Mouse (Mus musculus): ENCODE results near the gene Upf1. TPM values are rescaled to one million over a fixed set of nuclear protein-coding genes. Genes with fewer than 3 reads are reported as not detected.

The Upf1 gene
- total and polyA plus RNA-seq, 2 experiments from 2014 or later: 9.7 to 45.4 TPM

DNA sequence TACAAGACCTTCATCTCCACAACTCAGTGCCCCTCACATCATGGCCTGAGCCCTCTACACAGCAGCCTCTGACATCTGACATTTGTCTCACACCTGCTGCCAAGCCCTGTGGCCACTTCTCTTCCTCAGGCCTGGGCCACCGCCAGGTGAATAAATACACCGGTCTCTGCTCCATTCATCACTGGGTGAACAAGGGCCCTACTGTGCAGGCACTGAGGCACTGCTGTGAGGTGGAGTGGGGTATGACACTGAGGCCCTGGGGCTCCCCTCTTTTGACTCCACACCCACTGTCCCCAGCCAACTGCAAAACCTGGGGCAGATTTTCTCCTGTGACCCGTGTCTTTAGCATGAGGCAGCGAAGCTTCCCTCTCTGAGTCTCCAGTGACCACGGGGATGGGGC, 13.5 kb upstream of the Upf1 start:
- H3K36me3 ChIP-seq (ENCODE audit: insufficient read depth, low read length): no peaks in the 10 kb centered on the region
- H3K4me1 ChIP-seq (ENCODE audit: insufficient read depth, low read length): no peaks in the 10 kb centered on the region
- no peaks in the 10 kb centered on the region; the same call in 1 of the 2 replicates for H3K27me3 ChIP-seq (ENCODE audit: insufficient read depth, low read length)
- no peak overlapping the region for H3K9ac ChIP-seq (replicated peaks; ENCODE audit: low read length, poor library complexity, severe bottlenecking)
- DNase-seq (ENCODE audit: low spot score) (no peak), ATAC-seq (ENCODE audit: low FRiP score) (no peak)
- no peak overlapping the region for H3K4me3 ChIP-seq (ENCODE audit: low read depth, low read length)
- no peaks in the 10 kb centered on the region for H3K9me3 ChIP-seq (ENCODE audit: low read length)
- H3K27ac ChIP-seq (ENCODE audit: low read depth, low read length): no peak overlapping the region
- no peak for TF ChIP-seq CTCF (IDR thresholded peaks at IDR 0.05)
- 73% methylated on average over 5 of the region's 5 CpGs for WGBS
- H3K4me2 ChIP-seq (ENCODE audit: low read depth, low read length, poor library complexity, severe bottlenecking): no peak overlapping the region

- no peak overlapping the region for H3K27ac ChIP-seq (ENCODE audit: low read depth, low read length)
- TF ChIP-seq CTCF (IDR thresholded peaks at IDR 0.05): no peak
- H3K4me3 ChIP-seq (ENCODE audit: low read depth, low read length): no peak overlapping the region
- no peak for DNase-seq (ENCODE audit: low spot score)
- H3K4me1 ChIP-seq (ENCODE audit: insufficient read depth, low read length): no peaks in the 10 kb centered on the region
- H3K4me2 ChIP-seq (ENCODE audit: low read depth, low read length, poor library complexity, severe bottlenecking): no peak overlapping the region
- no peaks in the 10 kb centered on the region for H3K36me3 ChIP-seq (ENCODE audit: insufficient read depth, low read length)
- H3K9me3 ChIP-seq (ENCODE audit: low read length): no peaks in the 10 kb centered on the region
- no peak overlapping the region for H3K9ac ChIP-seq (replicated peaks; ENCODE audit: low read length, poor library complexity, severe bottlenecking)
- no peaks in the 10 kb centered on the region for H3K27me3 ChIP-seq (ENCODE audit: insufficient read depth, low read length)
- WGBS: 21% methylated on average over 5 of the region's 5 CpGs
- ATAC-seq (ENCODE audit: low FRiP score): no peak
Measured at GRCm38 (mm10) chr8:70364066-70364465, 11.0 kb upstream of the Upf1 start.

DNA sequence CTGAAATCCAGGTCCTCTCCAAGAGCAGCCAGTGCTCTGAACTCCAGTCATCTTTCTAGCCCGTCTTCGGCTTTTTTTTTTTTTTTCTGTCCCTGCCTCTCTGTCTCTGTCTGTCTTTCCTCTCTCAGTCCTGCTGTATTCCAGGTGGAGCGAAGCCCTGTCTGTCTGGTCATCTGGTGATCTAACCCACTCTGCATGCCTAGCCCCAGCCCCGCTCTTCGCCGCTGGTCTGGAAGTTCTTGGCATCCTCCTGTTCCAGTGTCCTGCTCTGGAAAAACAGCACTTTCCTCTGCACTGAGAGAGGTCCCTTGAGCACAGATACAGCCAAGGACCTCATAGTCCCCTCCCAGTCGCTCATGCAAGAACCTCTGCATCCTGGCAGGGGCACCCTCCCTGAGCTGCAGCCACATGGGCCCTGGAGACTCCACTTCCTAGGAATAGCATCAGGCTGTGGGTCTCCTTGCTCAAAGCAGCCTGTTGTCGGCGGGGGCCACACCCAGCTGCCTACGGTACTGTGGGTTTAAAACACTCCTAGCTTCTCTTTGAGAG, 8.5 kb upstream of the Upf1 start:
- 74% methylated on average over 10 of the region's 10 CpGs for WGBS
- no peak overlapping the region for H3K27ac ChIP-seq (ENCODE audit: low read depth, low read length)
- H3K9me3 ChIP-seq (ENCODE audit: low read length): no peaks in the 10 kb centered on the region
- H3K9ac ChIP-seq (replicated peaks; ENCODE audit: low read length, poor library complexity, severe bottlenecking): no peak overlapping the region
- no peak overlapping the region for H3K4me3 ChIP-seq (ENCODE audit: low read depth, low read length)
- no peak overlapping the region for H3K4me2 ChIP-seq (ENCODE audit: low read depth, low read length, poor library complexity, severe bottlenecking)
- no peaks in the 10 kb centered on the region for H3K27me3 ChIP-seq (ENCODE audit: insufficient read depth, low read length)
- ATAC-seq (ENCODE audit: low FRiP score): no peak
- no peaks in the 10 kb centered on the region for H3K36me3 ChIP-seq (ENCODE audit: insufficient read depth, low read length)
- DNase-seq (ENCODE audit: low spot score): no peak
- H3K4me1 ChIP-seq (ENCODE audit: insufficient read depth, low read length): no peaks in the 10 kb centered on the region
- TF ChIP-seq CTCF (IDR thresholded peaks at IDR 0.05): no peak

DNA sequence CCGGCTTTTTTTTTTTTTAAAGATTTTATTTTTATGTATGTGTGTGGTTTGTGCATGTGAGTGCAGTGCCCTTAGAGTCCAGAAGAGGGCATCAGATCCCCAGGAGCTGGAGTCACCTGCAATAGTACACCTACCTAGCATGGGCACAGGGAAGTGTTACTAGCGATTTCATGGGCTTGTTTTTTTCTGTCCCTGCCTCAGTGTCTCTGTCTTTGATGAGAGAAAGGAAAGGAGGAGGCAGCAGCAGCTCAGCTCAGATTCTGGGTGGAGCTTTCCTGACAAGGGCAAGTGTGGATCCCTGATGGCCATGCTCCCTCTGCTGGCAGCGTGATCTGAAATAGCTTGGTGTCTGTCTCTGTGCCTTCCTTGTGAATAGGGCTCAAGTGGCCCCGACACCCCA, 7.7 kb upstream of the Upf1 start:
- H3K4me2 ChIP-seq (ENCODE audit: low read depth, low read length, poor library complexity, severe bottlenecking): no peak overlapping the region
- H3K4me3 ChIP-seq (ENCODE audit: low read depth, low read length): no peak overlapping the region
- no peaks in the 10 kb centered on the region for H3K36me3 ChIP-seq (ENCODE audit: insufficient read depth, low read length)
- H3K27ac ChIP-seq (ENCODE audit: low read depth, low read length): no peak overlapping the region
- H3K9ac ChIP-seq (replicated peaks; ENCODE audit: low read length, poor library complexity, severe bottlenecking): no peak overlapping the region
- H3K27me3 ChIP-seq (ENCODE audit: insufficient read depth, low read length): no peaks in the 10 kb centered on the region
- H3K4me1 ChIP-seq (ENCODE audit: insufficient read depth, low read length): no peaks in the 10 kb centered on the region
- DNase-seq (ENCODE audit: low spot score) (no peak), ATAC-seq (ENCODE audit: low FRiP score) (no peak)
- WGBS: 48% methylated on average over 4 of the region's 4 CpGs
- H3K9me3 ChIP-seq (ENCODE audit: low read length): no peaks in the 10 kb centered on the region
- peak; percentile 29; the same call in 1 of the 2 replicates for TF ChIP-seq CTCF (IDR thresholded peaks at IDR 0.05)

GRCm38 (mm10) chr8:70359411-70359810, 6.3 kb upstream of the Upf1 start:
- no peaks in the 10 kb centered on the region for H3K9me3 ChIP-seq (ENCODE audit: low read length)
- H3K27ac ChIP-seq (ENCODE audit: low read depth, low read length): no peak overlapping the region
- H3K9ac ChIP-seq (replicated peaks; ENCODE audit: low read length, poor library complexity, severe bottlenecking): no peak overlapping the region
- DNase-seq (ENCODE audit: low spot score) (peak; percentile 38), ATAC-seq (ENCODE audit: low FRiP score) (no peak)
- no peaks in the 10 kb centered on the region for H3K27me3 ChIP-seq (ENCODE audit: insufficient read depth, low read length)
- no peak overlapping the region for H3K4me3 ChIP-seq (ENCODE audit: low read depth, low read length)
- no peaks in the 10 kb centered on the region for H3K36me3 ChIP-seq (ENCODE audit: insufficient read depth, low read length)
- no peak for TF ChIP-seq CTCF (IDR thresholded peaks at IDR 0.05)
- H3K4me1 ChIP-seq (ENCODE audit: insufficient read depth, low read length): no peaks in the 10 kb centered on the region
- no peak overlapping the region for H3K4me2 ChIP-seq (ENCODE audit: low read depth, low read length, poor library complexity, severe bottlenecking)
- WGBS: 31% methylated on average over 3 of the region's 3 CpGs

- Histone ChIP-seq H3K4me1 (ENCODE audit: insufficient read depth, low read length) (peaks cover 12% of the 10 kb centered on the region), H3K9ac (replicated peaks; ENCODE audit: low read length, poor library complexity, severe bottlenecking) (no peak overlapping the region), H3K9me3 (ENCODE audit: low read length) (no peaks in the 10 kb centered on the region), H3K4me2 (ENCODE audit: low read depth, low read length, poor library complexity, severe bottlenecking) (no peak overlapping the region), H3K27ac (ENCODE audit: low read depth, low read length) (no peak overlapping the region), H3K4me3 (ENCODE audit: low read depth, low read length) (no peak overlapping the region), H3K27me3 (ENCODE audit: insufficient read depth, low read length) (no peaks in the 10 kb centered on the region), H3K36me3 (ENCODE audit: insufficient read depth, low read length) (no peaks in the 10 kb centered on the region)
- WGBS: 89% methylated on average over 1 of the region's 1 CpGs
- ATAC-seq (ENCODE audit: low FRiP score): no peak
- no peak for TF ChIP-seq CTCF (IDR thresholded peaks at IDR 0.05)
- no peak for DNase-seq (ENCODE audit: low spot score)
Measured at GRCm38 (mm10) chr8:70356111-70356510, 3.0 kb upstream of the Upf1 start.
